Mouse (Mus musculus) heart, embryonic 16.5 days (tissue): Measurements from ENCODE around the gene Pla1a. TPM values are rescaled to one million over a fixed set of nuclear protein-coding genes. Genes with fewer than 3 reads are reported as not detected.

ENCODE experiments used
- ATAC-seq: fragments of 200-750 bp; cut with Nextera tagmentation; replicated peaks from 2 replicates; pipeline ENCODE4 v1.8.0; 2017; ENCODE audit warnings: moderate number of reproducible peaks; ENCODE audit not compliant: insufficient read depth, low FRiP score; ENCODE audit errors: extremely low read depth
- H3K27ac ChIP-seq: fragments of 300-500 bp; sonication (generic); 2 replicates; pipeline ENCODE4 v1.5.1; 2014; ENCODE audit warnings: mild to moderate bottlenecking, low read length, control low read depth, moderate library complexity
- H3K27me3 ChIP-seq: fragments of 300-500 bp; sonication (generic); 2 replicates; pipeline ENCODE4 v1.6.1; 2014; ENCODE audit warnings: low read length, mixed read lengths; ENCODE audit not compliant: control insufficient read depth, insufficient read depth
- H3K36me3 ChIP-seq: fragments of 300-500 bp; sonication (generic); 2 replicates; pipeline ENCODE4 v1.6.1; 2014; ENCODE audit not compliant: control insufficient read depth, insufficient read depth
- H3K4me1 ChIP-seq: fragments of 300-500 bp; sonication (generic); 2 replicates; pipeline ENCODE4 v1.6.1; 2014; ENCODE audit warnings: low read length, mixed read lengths; ENCODE audit not compliant: control insufficient read depth, insufficient read depth
- H3K4me2 ChIP-seq: fragments of 300-500 bp; sonication (generic); 2 replicates; pipeline ENCODE4 v1.6.1; 2014; ENCODE audit warnings: low read depth, mild to moderate bottlenecking, control low read depth, low read length
- H3K4me3 ChIP-seq: fragments of 300-500 bp; sonication (generic); 2 replicates; pipeline ENCODE4 v1.5.1; 2014; ENCODE audit warnings: mild to moderate bottlenecking, control low read depth, low read length
- H3K9ac ChIP-seq: fragments of 300-500 bp; sonication (generic); 2 replicates; pipeline ENCODE4 v1.6.1; 2014; ENCODE audit warnings: low read length, control low read depth
- H3K9me3 ChIP-seq: fragments of 300-500 bp; sonication (generic); replicated peaks from 2 replicates; pipeline ENCODE4 v1.6.1; 2016; ENCODE audit warnings: low read length; ENCODE audit not compliant: control insufficient read depth
- WGBS: fragments of 180-500 bp; shearing (Covaris S2); extraction: QIAGEN DNeasy Blood & Tissue Kit; methylation state at CpG from one replicate; pipeline ENCODE4 v1.1.7; 2014; 5-methylcytosine and 5-hydroxymethylcytosine counted together
- polyA plus RNA-seq: library from polyadenylated mRNA; unstranded; fragments of >200 nt; fragmentation: Nextera tagmentation; extraction: Ambion mirVana; gene quantifications from 2 replicates; pipeline ENCODE4 v1.2.1, GENCODE M21; 2015

The Pla1a gene
- polyA plus RNA-seq, 1 experiment from 2014 or later = 3.6 TPM

GRCm38 (mm10) chr16:38389284-38389893 lies 43.6 kb downstream of the Pla1a start:
- Histone ChIP-seq H3K27me3 (no peaks in the 10 kb centered on the region), H3K27ac (no peak overlapping the region), H3K4me2 (no peak overlapping the region), H3K9me3 (no peaks in the 10 kb centered on the region), H3K4me3 (no peak overlapping the region), H3K9ac (no peak overlapping the region), H3K36me3 (no peaks in the 10 kb centered on the region), H3K4me1 (peaks cover 3% of the 10 kb centered on the region; the same call in 1 of the 2 replicates)
- 70% methylated on average over 8 of the region's 8 CpGs for WGBS
- no peak for ATAC-seq

DNA sequence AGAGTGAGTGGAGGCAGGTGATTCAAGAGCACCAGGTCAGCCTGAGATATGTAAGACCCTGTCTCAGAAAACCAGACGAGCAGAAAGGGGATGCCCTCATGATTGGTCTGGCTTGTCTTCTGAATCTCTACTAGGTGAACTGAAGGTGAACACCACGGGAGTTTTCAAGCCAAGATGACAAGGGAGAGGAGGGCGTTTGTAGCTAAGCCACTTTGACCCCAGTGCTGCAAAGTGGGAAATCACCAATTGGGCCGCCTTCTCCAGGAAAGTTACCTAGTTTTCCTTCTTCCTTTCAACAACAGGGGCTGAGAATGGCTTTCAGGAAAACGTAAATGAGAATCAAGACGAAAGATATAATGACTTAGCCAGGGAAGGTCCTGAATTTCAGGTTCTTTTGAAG lies 44.2 kb downstream of the Pla1a start:
- H3K27ac ChIP-seq = no peak overlapping the region
- no peak overlapping the region for H3K4me2 ChIP-seq
- peaks cover 3% of the 10 kb centered on the region; the same call in 1 of the 2 replicates for H3K4me1 ChIP-seq
- no peak overlapping the region for H3K9ac ChIP-seq
- no peak for ATAC-seq
- no peak overlapping the region for H3K4me3 ChIP-seq
- 60% methylated on average over 6 of the region's 6 CpGs for WGBS
- no peaks in the 10 kb centered on the region for H3K27me3 ChIP-seq
- no peaks in the 10 kb centered on the region for H3K9me3 ChIP-seq
- no peaks in the 10 kb centered on the region for H3K36me3 ChIP-seq

DNA sequence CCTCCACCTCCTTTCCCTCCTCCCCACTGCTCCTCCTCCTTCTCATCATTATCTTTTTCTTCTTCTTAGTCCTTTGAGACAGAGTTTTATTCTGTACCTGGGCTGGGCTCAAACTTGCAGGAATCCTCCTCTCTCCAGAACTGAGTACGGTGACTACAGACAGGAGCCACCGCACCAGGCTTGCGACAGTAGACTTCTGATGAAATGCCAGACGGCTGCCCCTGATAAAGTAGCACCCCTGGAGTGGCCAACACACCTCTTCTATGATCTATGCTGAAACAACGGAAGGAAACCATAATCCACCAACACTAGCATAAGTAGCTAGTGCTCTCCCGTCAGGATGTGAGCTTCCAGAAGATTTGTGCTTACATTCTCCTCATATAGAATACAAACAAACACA lies 45.6 kb downstream of the Pla1a start:
- Histone ChIP-seq H3K4me1 (peaks cover under 1% of the 10 kb centered on the region; the same call in 1 of the 2 replicates), H3K4me2 (no peak overlapping the region), H3K27me3 (no peaks in the 10 kb centered on the region), H3K9ac (no peak overlapping the region), H3K36me3 (no peaks in the 10 kb centered on the region), H3K27ac (no peak overlapping the region), H3K4me3 (no peak overlapping the region), H3K9me3 (no peaks in the 10 kb centered on the region)
- WGBS = 80% methylated on average over 6 of the region's 6 CpGs
- no peak for ATAC-seq

DNA sequence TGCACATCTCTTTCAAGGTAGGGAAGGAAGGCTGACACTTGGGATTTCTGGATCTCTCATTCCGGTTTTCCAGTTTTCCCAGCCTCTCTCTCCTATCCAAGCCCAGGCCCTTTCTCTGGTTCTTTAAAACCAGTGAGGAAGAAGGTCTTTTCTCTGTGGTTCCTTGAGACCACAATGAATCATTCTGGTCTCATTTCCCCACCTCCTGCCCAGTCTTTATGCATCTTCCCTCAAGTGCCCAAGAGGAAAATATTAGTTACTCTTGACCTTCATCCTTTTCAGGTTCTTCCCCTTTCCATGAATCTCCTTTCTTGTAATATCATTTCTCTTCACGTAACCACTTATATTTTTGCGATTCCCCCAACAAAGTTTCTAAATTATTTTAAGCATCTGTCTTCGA lies 47.2 kb downstream of the Pla1a start:
- Histone ChIP-seq H3K4me2 (no peak overlapping the region), H3K9me3 (no peaks in the 10 kb centered on the region), H3K4me1 (no peaks in the 10 kb centered on the region), H3K27ac (no peak overlapping the region), H3K9ac (no peak overlapping the region), H3K4me3 (no peak overlapping the region), H3K36me3 (no peaks in the 10 kb centered on the region), H3K27me3 (no peaks in the 10 kb centered on the region)
- WGBS = 92% methylated on average over 4 of the region's 4 CpGs
- no peak for ATAC-seq

DNA sequence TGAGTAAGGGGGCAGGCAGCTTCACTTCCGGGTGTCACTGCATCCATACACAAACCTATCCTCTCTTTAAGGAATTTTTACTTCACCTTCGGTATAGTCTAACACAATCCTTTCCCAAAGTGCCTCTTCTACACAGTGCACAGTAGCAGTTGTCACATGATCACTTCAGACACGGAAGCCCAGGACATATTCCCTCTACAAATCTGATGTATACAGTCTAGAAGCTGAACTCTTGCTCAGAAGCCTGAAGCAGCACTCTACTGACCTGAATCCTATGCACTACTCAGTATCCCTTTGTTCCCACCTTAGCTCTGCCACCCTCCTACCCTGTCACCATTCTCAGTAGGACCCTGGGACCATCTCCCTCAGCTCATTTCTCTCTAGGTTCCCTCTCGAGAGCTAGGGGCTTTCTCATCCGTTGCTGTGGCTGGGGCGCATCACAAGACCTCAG lies 47.7 kb downstream of the Pla1a start:
- Histone ChIP-seq H3K4me2 (no peak overlapping the region), H3K4me3 (no peak overlapping the region), H3K9me3 (no peaks in the 10 kb centered on the region), H3K36me3 (no peaks in the 10 kb centered on the region), H3K9ac (no peak overlapping the region), H3K27ac (no peak overlapping the region), H3K4me1 (no peaks in the 10 kb centered on the region), H3K27me3 (no peaks in the 10 kb centered on the region)
- WGBS = 85% methylated on average over 6 of the region's 6 CpGs
- ATAC-seq = no peak

GRCm38 (mm10) chr16:38383683-38384082 lies 49.3 kb downstream of the Pla1a start:
- ATAC-seq = no peak
- no peak overlapping the region for H3K4me2 ChIP-seq
- no peaks in the 10 kb centered on the region; the same call in none of the 2 replicates for H3K36me3 ChIP-seq
- H3K27me3 ChIP-seq = no peaks in the 10 kb centered on the region
- no peak overlapping the region for H3K9ac ChIP-seq
- no peaks in the 10 kb centered on the region for H3K9me3 ChIP-seq
- H3K4me3 ChIP-seq = no peak overlapping the region
- H3K4me1 ChIP-seq = peaks cover 8% of the 10 kb centered on the region; the same call in 1 of the 2 replicates
- 79% methylated on average over 2 of the region's 2 CpGs for WGBS
- no peak overlapping the region for H3K27ac ChIP-seq

DNA sequence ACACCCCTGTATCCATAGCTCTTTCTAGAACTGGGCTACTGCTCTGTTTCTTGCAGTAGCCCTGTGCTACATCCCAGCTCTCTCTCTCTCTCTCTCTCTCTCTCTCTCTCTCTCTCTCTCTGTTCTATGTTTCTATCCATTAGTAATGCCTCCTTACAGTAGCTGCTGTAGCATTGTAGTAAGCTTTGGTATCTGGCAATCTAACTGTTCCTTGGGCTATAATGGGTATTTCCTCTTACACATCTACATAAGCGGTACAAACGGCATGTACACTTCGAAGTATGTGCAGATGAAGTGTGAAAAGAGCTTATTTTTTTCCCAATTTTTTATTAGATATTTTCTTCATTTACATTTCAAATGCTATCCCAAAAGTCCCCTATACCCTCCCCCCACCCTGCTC lies 53.0 kb downstream of the Pla1a start:
- H3K4me1 ChIP-seq = peaks cover 23% of the 10 kb centered on the region
- H3K9me3 ChIP-seq = no peaks in the 10 kb centered on the region
- no peak overlapping the region for H3K4me3 ChIP-seq
- no peaks in the 10 kb centered on the region for H3K27me3 ChIP-seq
- ATAC-seq = no peak
- H3K36me3 ChIP-seq = peaks cover 11% of the 10 kb centered on the region
- H3K4me2 ChIP-seq = no peak overlapping the region
- WGBS = 88% methylated on average over 3 of the region's 3 CpGs
- no peak overlapping the region for H3K27ac ChIP-seq
- no peak overlapping the region for H3K9ac ChIP-seq

GRCm38 (mm10) chr16:38379493-38379892 lies 53.5 kb downstream of the Pla1a start:
- ATAC-seq = no peak
- H3K4me1 ChIP-seq = peaks cover 27% of the 10 kb centered on the region
- H3K36me3 ChIP-seq = peaks cover 11% of the 10 kb centered on the region
- H3K9ac ChIP-seq = no peak overlapping the region
- no peaks in the 10 kb centered on the region for H3K9me3 ChIP-seq
- 62% methylated on average over 3 of the region's 3 CpGs for WGBS
- H3K4me3 ChIP-seq = no peak overlapping the region
- no peak overlapping the region for H3K27ac ChIP-seq
- H3K4me2 ChIP-seq = no peak overlapping the region
- no peaks in the 10 kb centered on the region for H3K27me3 ChIP-seq

DNA sequence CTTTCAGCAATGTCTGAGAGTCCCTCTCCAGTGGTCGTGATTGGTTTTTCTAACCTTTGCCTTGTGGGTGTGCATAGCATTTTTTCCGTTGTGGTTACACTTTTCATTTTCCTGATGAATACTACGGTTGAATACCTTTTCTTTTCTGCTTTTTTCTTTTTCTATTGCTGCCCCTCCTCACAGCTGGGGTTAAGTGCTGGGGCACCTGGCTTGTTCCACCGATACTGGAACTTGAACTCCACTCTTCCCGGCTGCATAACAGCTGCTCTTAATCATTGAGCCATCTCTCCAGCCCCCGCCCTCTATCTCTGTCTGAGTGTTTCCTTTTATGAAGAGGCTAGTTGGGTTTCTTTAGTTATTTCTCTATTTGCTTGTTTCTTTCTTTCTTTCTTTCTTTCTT lies 53.9 kb downstream of the Pla1a start:
- ATAC-seq = no peak
- peaks cover 13% of the 10 kb centered on the region for H3K36me3 ChIP-seq
- H3K27ac ChIP-seq = 0 out of 2 replicates have a peak overlapping the region, but pooled peaks have one; percentile 16
- H3K9me3 ChIP-seq = no peaks in the 10 kb centered on the region
- H3K9ac ChIP-seq = no peak overlapping the region
- H3K4me1 ChIP-seq = peaks cover 31% of the 10 kb centered on the region
- no peak overlapping the region for H3K4me2 ChIP-seq
- WGBS = 36% methylated on average over 6 of the region's 6 CpGs
- no peak overlapping the region for H3K4me3 ChIP-seq
- H3K27me3 ChIP-seq = no peaks in the 10 kb centered on the region
